Mouse (Mus musculus): ENCODE measurements around the gene Klhl40. TPM values are rescaled to one million over a fixed set of nuclear protein-coding genes. Genes with fewer than 3 reads are reported as not detected.

Klhl40 gene
- polyA plus RNA-seq, 1 experiment from 2014 or later: 16.7 TPM

- no peaks in the 10 kb centered on the region for H3K9me3 ChIP-seq (replicated peaks)
- no peak for ATAC-seq (ENCODE audit: insufficient number of reproducible peaks, low FRiP score, low TSS enrichment, low read depth)
- H3K4me3 ChIP-seq (replicated peaks): no peak overlapping the region
- H3K27ac ChIP-seq (replicated peaks): no peak overlapping the region
- H3K4me2 ChIP-seq (replicated peaks): no peak overlapping the region
- H3K4me1 ChIP-seq: no peaks in the 10 kb centered on the region
- H3K9ac ChIP-seq: no peak overlapping the region
- no peaks in the 10 kb centered on the region for H3K36me3 ChIP-seq
- WGBS: 84% methylated on average over 12 of the region's 12 CpGs
- no peaks in the 10 kb centered on the region; the same call in 1 of the 2 replicates for H3K27me3 ChIP-seq
Measured at GRCm38 (mm10) chr9:121784801-121785200, 7.4 kb downstream of the Klhl40 start.

- no peak overlapping the region for H3K4me2 ChIP-seq (replicated peaks)
- H3K4me1 ChIP-seq: no peaks in the 10 kb centered on the region
- no peak overlapping the region for H3K4me3 ChIP-seq (replicated peaks)
- no peak overlapping the region for H3K9ac ChIP-seq
- H3K9me3 ChIP-seq (replicated peaks): no peaks in the 10 kb centered on the region
- ATAC-seq (ENCODE audit: insufficient number of reproducible peaks, low FRiP score, low TSS enrichment, low read depth): no peak
- no peaks in the 10 kb centered on the region for H3K36me3 ChIP-seq
- no peak overlapping the region for H3K27ac ChIP-seq (replicated peaks)
- 82% methylated on average over 8 of the region's 8 CpGs for WGBS
- H3K27me3 ChIP-seq: no peaks in the 10 kb centered on the region
Measured at GRCm38 (mm10) chr9:121785261-121785660, 7.9 kb downstream of the Klhl40 start.

GRCm38 (mm10) chr9:121786359-121786758, 9.0 kb downstream of the Klhl40 start:
- no peaks in the 10 kb centered on the region for H3K9me3 ChIP-seq (replicated peaks)
- H3K27me3 ChIP-seq: peaks cover 2% of the 10 kb centered on the region; the same call in 1 of the 2 replicates
- no peaks in the 10 kb centered on the region for H3K36me3 ChIP-seq
- H3K27ac ChIP-seq (replicated peaks): no peak overlapping the region
- H3K9ac ChIP-seq: no peak overlapping the region
- WGBS: 79% methylated on average over 2 of the region's 2 CpGs
- no peak for ATAC-seq (ENCODE audit: insufficient number of reproducible peaks, low FRiP score, low TSS enrichment, low read depth)
- H3K4me3 ChIP-seq (replicated peaks): no peak overlapping the region
- H3K4me2 ChIP-seq (replicated peaks): no peak overlapping the region
- no peaks in the 10 kb centered on the region for H3K4me1 ChIP-seq

- ATAC-seq (ENCODE audit: insufficient number of reproducible peaks, low FRiP score, low TSS enrichment, low read depth): peak; percentile 11; the same call in 1 of the 2 replicates
- no peak overlapping the region for H3K27ac ChIP-seq (replicated peaks)
- WGBS: 12% methylated on average over 5 of the region's 5 CpGs
- H3K4me2 ChIP-seq (replicated peaks): no peak overlapping the region
- peaks cover 3% of the 10 kb centered on the region; the same call in 1 of the 2 replicates for H3K27me3 ChIP-seq
- H3K4me3 ChIP-seq (replicated peaks): no peak overlapping the region
- H3K9ac ChIP-seq: no peak overlapping the region
- no peaks in the 10 kb centered on the region for H3K9me3 ChIP-seq (replicated peaks)
- H3K4me1 ChIP-seq: no peaks in the 10 kb centered on the region
- H3K36me3 ChIP-seq: no peaks in the 10 kb centered on the region
Measured at GRCm38 (mm10) chr9:121791206-121791605, 13.8 kb downstream of the Klhl40 start.

GRCm38 (mm10) chr9:121791757-121792521, 14.5 kb downstream of the Klhl40 start, which contains the start of gene Hhatl:
Hhatl (minus strand) TSS chr9:121792507.
- Histone ChIP-seq H3K27me3 (peaks cover 3% of the 10 kb centered on the region; the same call in 1 of the 2 replicates), H3K9me3 (replicated peaks) (no peaks in the 10 kb centered on the region), H3K27ac (replicated peaks) (no peak within 1 kb of the TSS), H3K9ac (no peak within 1 kb of the TSS), H3K4me1 (no peaks in the 10 kb centered on the region), H3K36me3 (no peaks in the 10 kb centered on the region), H3K4me2 (replicated peaks) (no peak within 1 kb of the TSS), H3K4me3 (replicated peaks) (no peak within 1 kb of the TSS)
- no peak for ATAC-seq (ENCODE audit: insufficient number of reproducible peaks, low FRiP score, low TSS enrichment, low read depth)
- 44% methylated on average over 24 of the region's 24 CpGs for WGBS

GRCm38 (mm10) chr9:121794972-121795539, 17.6 kb downstream of the Klhl40 start:
- Histone ChIP-seq H3K36me3 (no peaks in the 10 kb centered on the region), H3K4me1 (peaks cover 12% of the 10 kb centered on the region; the same call in 1 of the 2 replicates), H3K27me3 (peaks cover 3% of the 10 kb centered on the region; the same call in 1 of the 2 replicates), H3K9ac (no peak overlapping the region), H3K4me3 (replicated peaks) (no peak overlapping the region), H3K4me2 (replicated peaks) (no peak overlapping the region), H3K27ac (replicated peaks) (no peak overlapping the region), H3K9me3 (replicated peaks) (no peaks in the 10 kb centered on the region)
- 30% methylated on average over 1 of the region's 1 CpGs for WGBS
- ATAC-seq (ENCODE audit: insufficient number of reproducible peaks, low FRiP score, low TSS enrichment, low read depth): no peak

- Histone ChIP-seq H3K36me3 (no peaks in the 10 kb centered on the region), H3K4me3 (replicated peaks) (no peak overlapping the region), H3K9ac (no peak overlapping the region), H3K27me3 (no peaks in the 10 kb centered on the region), H3K9me3 (replicated peaks) (no peaks in the 10 kb centered on the region), H3K4me1 (peaks cover 12% of the 10 kb centered on the region; the same call in 1 of the 2 replicates), H3K4me2 (replicated peaks) (0 out of 2 replicates have a peak overlapping the region, but pooled peaks have one; percentile 22), H3K27ac (replicated peaks) (no peak overlapping the region)
- 0 out of 2 replicates have a peak, but pooled peaks have one; percentile 13 for ATAC-seq (ENCODE audit: insufficient number of reproducible peaks, low FRiP score, low TSS enrichment, low read depth)
- 12% methylated on average over 12 of the region's 12 CpGs for WGBS
Measured at GRCm38 (mm10) chr9:121797722-121798121, 20.3 kb downstream of the Klhl40 start.

- Histone ChIP-seq H3K9me3 (replicated peaks) (no peaks in the 10 kb centered on the region), H3K4me3 (replicated peaks) (no peak overlapping the region), H3K27ac (replicated peaks) (no peak overlapping the region), H3K4me2 (replicated peaks) (no peak overlapping the region), H3K9ac (no peak overlapping the region), H3K36me3 (no peaks in the 10 kb centered on the region), H3K4me1 (peaks cover 12% of the 10 kb centered on the region; the same call in 1 of the 2 replicates), H3K27me3 (no peaks in the 10 kb centered on the region)
- ATAC-seq (ENCODE audit: insufficient number of reproducible peaks, low FRiP score, low TSS enrichment, low read depth): no peak
- WGBS: 32% methylated on average over 6 of the region's 6 CpGs
Measured at GRCm38 (mm10) chr9:121798887-121799520, 21.6 kb downstream of the Klhl40 start.

- H3K27me3 ChIP-seq: no peaks in the 10 kb centered on the region
- WGBS: 59% methylated on average over 7 of the region's 7 CpGs
- no peak overlapping the region for H3K4me2 ChIP-seq (replicated peaks)
- H3K4me3 ChIP-seq (replicated peaks): no peak overlapping the region
- no peaks in the 10 kb centered on the region for H3K36me3 ChIP-seq
- H3K9ac ChIP-seq: no peak overlapping the region
- ATAC-seq (ENCODE audit: insufficient number of reproducible peaks, low FRiP score, low TSS enrichment, low read depth): no peak
- no peak overlapping the region for H3K27ac ChIP-seq (replicated peaks)
- peaks cover 10% of the 10 kb centered on the region for H3K4me1 ChIP-seq
- H3K9me3 ChIP-seq (replicated peaks): no peaks in the 10 kb centered on the region
Measured at GRCm38 (mm10) chr9:121802747-121803146, 25.3 kb downstream of the Klhl40 start.

- peaks cover 8% of the 10 kb centered on the region for H3K4me1 ChIP-seq
- H3K9me3 ChIP-seq (replicated peaks): no peaks in the 10 kb centered on the region
- no peak overlapping the region for H3K4me2 ChIP-seq (replicated peaks)
- H3K36me3 ChIP-seq: no peaks in the 10 kb centered on the region
- WGBS: 5% methylated on average over 1 of the region's 1 CpGs
- no peak overlapping the region for H3K4me3 ChIP-seq (replicated peaks)
- no peaks in the 10 kb centered on the region; the same call in 1 of the 2 replicates for H3K27me3 ChIP-seq
- no peak overlapping the region for H3K9ac ChIP-seq
- no peak overlapping the region for H3K27ac ChIP-seq (replicated peaks)
- ATAC-seq (ENCODE audit: insufficient number of reproducible peaks, low FRiP score, low TSS enrichment, low read depth): no peak
Measured at GRCm38 (mm10) chr9:121807546-121807945, 30.1 kb downstream of the Klhl40 start.

- Histone ChIP-seq H3K36me3 (no peaks in the 10 kb centered on the region), H3K4me3 (replicated peaks) (no peak overlapping the region), H3K4me1 (peaks cover 8% of the 10 kb centered on the region), H3K9ac (no peak overlapping the region), H3K27ac (replicated peaks) (no peak overlapping the region), H3K27me3 (no peaks in the 10 kb centered on the region; the same call in 1 of the 2 replicates), H3K4me2 (replicated peaks) (no peak overlapping the region), H3K9me3 (replicated peaks) (no peaks in the 10 kb centered on the region)
- ATAC-seq (ENCODE audit: insufficient number of reproducible peaks, low FRiP score, low TSS enrichment, low read depth): no peak
- 44% methylated on average over 7 of the region's 7 CpGs for WGBS
Measured at GRCm38 (mm10) chr9:121807947-121808346, 30.5 kb downstream of the Klhl40 start.
